Mouse (Mus musculus): ENCODE data around the gene Gatb. TPM values are rescaled to one million over a fixed set of nuclear protein-coding genes. Genes with fewer than 3 reads are reported as not detected.

Gene Gatb
- polyA plus RNA-seq, 1 experiment, result 14.9 TPM

DNA sequence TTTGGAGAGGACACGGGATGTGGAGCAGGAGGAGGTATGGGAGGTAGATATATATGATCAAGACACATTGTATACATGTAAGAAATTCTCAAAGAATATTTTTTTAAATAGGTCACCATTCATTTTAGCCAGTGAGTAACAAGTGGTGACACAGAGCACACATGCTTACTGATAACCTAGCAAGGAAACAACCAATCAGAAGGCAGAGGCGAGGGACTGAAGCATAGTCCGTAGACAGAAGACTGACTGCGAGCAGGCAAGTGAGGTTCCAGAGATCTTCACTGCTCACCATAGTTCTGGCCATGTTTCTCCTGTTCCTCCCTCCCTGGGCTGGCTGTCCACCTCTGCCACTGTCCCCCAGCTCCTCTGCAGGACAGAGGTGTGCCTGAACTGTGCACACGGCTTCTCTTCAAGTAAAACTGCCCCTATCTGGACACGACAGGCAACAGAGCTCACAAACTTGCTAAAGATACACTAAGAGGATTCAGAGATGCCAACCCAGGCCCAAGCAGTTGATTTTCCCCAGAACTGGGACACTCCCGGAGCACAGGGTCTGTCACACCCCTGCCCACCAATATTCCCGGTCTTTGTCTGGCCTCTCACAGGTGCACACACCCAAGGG lies 105.5 kb downstream of the Gatb start:
- WGBS, result 83% methylated on average over 8 of the region's 8 CpGs
- H3K27me3 ChIP-seq (ENCODE audit: control insufficient read depth, insufficient read depth, low read length), result no peaks in the 10 kb centered on the region
- H3K27ac ChIP-seq (ENCODE audit: insufficient read depth, low read length), result no peak overlapping the region
- H3K4me3 ChIP-seq (replicated peaks; ENCODE audit: insufficient read depth, low read depth, low read length), result no peak overlapping the region
- no peak for DNase-seq
- H3K4me1 ChIP-seq (ENCODE audit: control insufficient read depth, insufficient read depth, low read length), result no peaks in the 10 kb centered on the region
- no peak for TF ChIP-seq POLR2A (IDR thresholded peaks at IDR 0.05; ENCODE audit: borderline replicate concordance, insufficient read depth, low read length)
- TF ChIP-seq CTCF (IDR thresholded peaks at IDR 0.05; ENCODE audit: borderline replicate concordance, insufficient read depth, low read depth, low read length), result no peak

DNA sequence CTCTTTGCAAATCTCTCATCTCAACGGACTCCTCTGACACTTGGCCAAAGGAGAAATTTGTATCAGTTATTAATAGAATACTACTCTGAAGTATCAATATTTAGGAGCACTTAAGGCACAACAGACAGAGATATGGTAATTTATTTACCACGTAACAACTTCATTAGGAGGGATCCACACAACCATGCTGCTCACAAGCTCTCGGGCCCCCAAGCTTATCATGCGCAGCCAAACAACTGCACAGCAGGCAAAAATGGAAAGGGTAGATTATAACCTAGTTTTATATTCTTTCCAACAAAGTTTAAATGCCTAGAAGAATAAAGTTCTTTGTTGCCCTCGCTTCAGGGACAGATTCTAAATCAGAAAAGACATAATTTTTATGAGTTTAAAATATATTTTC lies 106.0 kb downstream of the Gatb start:
- DNase-seq, result no peak
- WGBS, result 84% methylated on average over 5 of the region's 5 CpGs
- no peaks in the 10 kb centered on the region for H3K4me1 ChIP-seq (ENCODE audit: control insufficient read depth, insufficient read depth, low read length)
- TF ChIP-seq CTCF (IDR thresholded peaks at IDR 0.05; ENCODE audit: borderline replicate concordance, insufficient read depth, low read depth, low read length), result no peak
- TF ChIP-seq POLR2A (IDR thresholded peaks at IDR 0.05; ENCODE audit: borderline replicate concordance, insufficient read depth, low read length), result no peak
- no peak overlapping the region for H3K4me3 ChIP-seq (replicated peaks; ENCODE audit: insufficient read depth, low read depth, low read length)
- no peaks in the 10 kb centered on the region for H3K27me3 ChIP-seq (ENCODE audit: control insufficient read depth, insufficient read depth, low read length)
- no peak overlapping the region for H3K27ac ChIP-seq (ENCODE audit: insufficient read depth, low read length)

DNA sequence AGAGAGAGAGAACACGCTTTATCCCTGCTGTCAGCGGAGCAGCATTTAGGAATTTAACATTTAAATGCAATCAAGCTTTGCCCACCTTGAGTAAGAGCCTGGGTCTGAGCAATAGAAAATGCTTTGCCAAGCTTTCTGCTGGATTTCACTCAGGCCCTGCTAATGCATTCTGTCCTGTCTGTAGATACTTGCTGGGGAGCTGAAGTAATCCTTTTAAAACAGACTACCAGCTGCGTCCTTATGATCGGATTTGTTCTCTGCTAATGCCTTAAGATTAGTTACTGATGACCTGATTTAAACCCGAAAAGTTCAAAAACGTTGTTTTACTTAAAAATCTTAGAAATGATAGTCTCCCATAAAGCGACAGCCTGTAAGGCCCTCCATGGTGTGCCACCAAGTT lies 107.2 kb downstream of the Gatb start:
- DNase-seq, result no peak
- no peak overlapping the region for H3K27ac ChIP-seq (ENCODE audit: insufficient read depth, low read length)
- TF ChIP-seq CTCF (IDR thresholded peaks at IDR 0.05; ENCODE audit: borderline replicate concordance, insufficient read depth, low read depth, low read length) (no peak), POLR2A (IDR thresholded peaks at IDR 0.05; ENCODE audit: borderline replicate concordance, insufficient read depth, low read length) (no peak)
- H3K4me1 ChIP-seq (ENCODE audit: control insufficient read depth, insufficient read depth, low read length), result no peaks in the 10 kb centered on the region
- no peak overlapping the region for H3K4me3 ChIP-seq (replicated peaks; ENCODE audit: insufficient read depth, low read depth, low read length)
- H3K27me3 ChIP-seq (ENCODE audit: control insufficient read depth, insufficient read depth, low read length), result no peaks in the 10 kb centered on the region
- WGBS, result 81% methylated on average over 7 of the region's 7 CpGs

DNA sequence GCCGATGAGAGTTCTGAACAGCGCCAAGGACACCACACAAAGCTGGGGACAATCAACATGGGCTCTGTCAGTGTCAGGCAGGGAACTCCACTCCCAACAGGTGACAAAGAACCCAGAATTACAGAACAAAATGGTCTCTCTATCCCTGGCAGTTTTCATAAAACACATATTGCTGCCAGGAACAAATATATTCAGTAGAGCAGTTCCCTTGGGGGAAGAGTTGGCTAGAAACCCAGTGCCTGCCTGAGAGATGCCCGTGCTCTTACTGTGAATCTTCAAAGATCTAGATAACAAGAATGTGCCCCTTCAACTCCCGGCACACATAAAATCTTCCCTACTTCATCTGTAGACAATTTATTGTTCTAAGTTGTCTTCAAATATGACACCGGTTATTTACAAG lies 109.7 kb downstream of the Gatb start:
- no peak for TF ChIP-seq POLR2A (IDR thresholded peaks at IDR 0.05; ENCODE audit: borderline replicate concordance, insufficient read depth, low read length)
- TF ChIP-seq CTCF (IDR thresholded peaks at IDR 0.05; ENCODE audit: borderline replicate concordance, insufficient read depth, low read depth, low read length), result no peak
- Histone ChIP-seq H3K4me3 (replicated peaks; ENCODE audit: insufficient read depth, low read depth, low read length) (no peak overlapping the region), H3K27me3 (ENCODE audit: control insufficient read depth, insufficient read depth, low read length) (no peaks in the 10 kb centered on the region), H3K4me1 (ENCODE audit: control insufficient read depth, insufficient read depth, low read length) (no peaks in the 10 kb centered on the region), H3K27ac (ENCODE audit: insufficient read depth, low read length) (no peak overlapping the region)
- DNase-seq, result no peak
- WGBS, result 78% methylated on average over 5 of the region's 5 CpGs

DNA sequence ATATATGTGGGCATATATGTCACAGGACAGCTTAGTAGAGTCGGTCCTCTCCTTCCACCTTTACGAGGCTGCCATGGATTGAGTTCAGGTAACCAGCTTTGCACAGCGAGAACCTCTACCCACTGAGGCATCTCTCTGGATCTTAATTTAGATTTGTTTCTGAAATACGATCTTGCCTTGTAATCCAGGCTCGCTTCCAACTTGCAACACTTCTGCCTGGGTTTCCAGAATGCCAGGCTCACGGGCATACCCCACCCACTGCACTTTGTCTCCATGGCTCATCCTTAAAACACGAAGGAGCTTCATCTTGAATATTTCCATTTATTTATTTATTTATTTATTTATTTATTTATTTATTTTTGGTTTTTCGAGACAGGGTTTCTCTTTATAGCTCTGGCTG lies 111.4 kb downstream of the Gatb start:
- H3K27ac ChIP-seq (ENCODE audit: insufficient read depth, low read length), result no peak overlapping the region
- TF ChIP-seq CTCF (IDR thresholded peaks at IDR 0.05; ENCODE audit: borderline replicate concordance, insufficient read depth, low read depth, low read length) (no peak), POLR2A (IDR thresholded peaks at IDR 0.05; ENCODE audit: borderline replicate concordance, insufficient read depth, low read length) (no peak)
- no peaks in the 10 kb centered on the region for H3K27me3 ChIP-seq (ENCODE audit: control insufficient read depth, insufficient read depth, low read length)
- 54% methylated on average over 8 of the region's 8 CpGs for WGBS
- H3K4me3 ChIP-seq (replicated peaks; ENCODE audit: insufficient read depth, low read depth, low read length), result no peak overlapping the region
- H3K4me1 ChIP-seq (ENCODE audit: control insufficient read depth, insufficient read depth, low read length), result no peaks in the 10 kb centered on the region
- DNase-seq, result no peak

DNA sequence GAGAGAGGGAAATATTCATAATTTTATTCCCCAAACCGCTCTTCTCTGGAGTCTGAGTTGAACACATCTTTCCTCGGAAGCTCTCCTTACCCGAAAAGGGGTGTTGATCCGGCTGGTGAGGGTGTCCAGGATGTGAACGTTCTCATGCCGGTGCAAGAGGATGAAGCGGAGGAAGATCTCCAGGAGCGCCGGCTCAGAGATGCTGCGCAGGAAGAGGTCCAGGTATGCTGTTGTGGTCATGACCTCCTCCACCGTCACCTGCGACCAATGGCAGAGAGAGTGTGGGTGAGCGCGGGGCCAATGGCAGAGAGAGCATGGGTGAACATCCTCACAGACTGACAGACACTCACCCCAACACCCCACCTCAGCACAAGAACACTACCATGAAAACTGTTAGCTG lies 114.4 kb downstream of the Gatb start:
- no peak overlapping the region for H3K27ac ChIP-seq (ENCODE audit: insufficient read depth, low read length)
- WGBS, result 94% methylated on average over 14 of the region's 14 CpGs
- TF ChIP-seq CTCF (IDR thresholded peaks at IDR 0.05; ENCODE audit: borderline replicate concordance, insufficient read depth, low read depth, low read length) (no peak), POLR2A (IDR thresholded peaks at IDR 0.05; ENCODE audit: borderline replicate concordance, insufficient read depth, low read length) (no peak)
- no peaks in the 10 kb centered on the region for H3K4me1 ChIP-seq (ENCODE audit: control insufficient read depth, insufficient read depth, low read length)
- no peak overlapping the region for H3K4me3 ChIP-seq (replicated peaks; ENCODE audit: insufficient read depth, low read depth, low read length)
- H3K27me3 ChIP-seq (ENCODE audit: control insufficient read depth, insufficient read depth, low read length), result no peaks in the 10 kb centered on the region
- no peak for DNase-seq

DNA sequence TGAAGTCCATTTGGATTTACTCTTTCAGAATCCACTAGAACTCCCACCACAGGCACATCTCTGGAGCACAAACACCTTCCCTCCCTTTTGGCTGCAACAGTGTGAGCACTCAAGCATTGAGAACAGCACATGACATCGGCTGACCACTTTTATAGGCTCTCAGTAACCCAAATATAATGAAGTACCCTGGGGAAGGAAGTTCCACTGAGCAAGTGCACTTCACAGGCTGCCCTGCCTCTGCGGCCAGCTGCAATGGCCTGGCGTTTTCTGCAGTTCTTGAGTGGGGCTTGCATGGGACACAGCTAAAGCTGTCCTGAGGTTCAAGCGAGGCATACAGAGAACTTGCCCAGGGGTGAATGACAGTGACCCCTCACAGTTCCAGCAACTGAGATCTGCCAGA lies 117.2 kb downstream of the Gatb start:
- WGBS, result 47% methylated on average over 4 of the region's 4 CpGs
- Histone ChIP-seq H3K4me1 (ENCODE audit: control insufficient read depth, insufficient read depth, low read length) (no peaks in the 10 kb centered on the region; the same call in 1 of the 2 replicates), H3K4me3 (replicated peaks; ENCODE audit: insufficient read depth, low read depth, low read length) (no peak overlapping the region), H3K27me3 (ENCODE audit: control insufficient read depth, insufficient read depth, low read length) (no peaks in the 10 kb centered on the region), H3K27ac (ENCODE audit: insufficient read depth, low read length) (no peak overlapping the region)
- TF ChIP-seq CTCF (IDR thresholded peaks at IDR 0.05; ENCODE audit: borderline replicate concordance, insufficient read depth, low read depth, low read length) (no peak), POLR2A (IDR thresholded peaks at IDR 0.05; ENCODE audit: borderline replicate concordance, insufficient read depth, low read length) (no peak)
- DNase-seq, result no peak

DNA sequence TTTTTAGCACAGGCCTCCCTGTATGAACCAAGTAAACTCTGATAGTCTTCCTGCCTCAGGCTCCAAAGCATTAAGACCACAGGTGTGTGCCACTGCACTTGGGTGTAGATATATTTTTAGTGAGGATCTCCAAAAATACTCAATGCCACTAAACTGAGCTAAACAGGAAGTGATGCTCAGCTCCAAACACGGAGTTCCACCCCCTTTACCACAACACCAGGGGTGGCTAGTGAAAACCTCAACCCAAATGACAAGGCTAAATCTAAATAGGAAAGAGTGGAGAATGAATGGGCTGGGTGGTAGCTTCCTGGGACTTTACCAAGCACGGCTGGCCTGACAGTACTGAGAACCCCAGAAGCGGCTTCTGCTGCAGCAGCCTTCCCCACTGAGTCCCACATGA lies 119.1 kb downstream of the Gatb start:
- Histone ChIP-seq H3K4me3 (replicated peaks; ENCODE audit: insufficient read depth, low read depth, low read length) (no peak overlapping the region), H3K27me3 (ENCODE audit: control insufficient read depth, insufficient read depth, low read length) (no peaks in the 10 kb centered on the region), H3K4me1 (ENCODE audit: control insufficient read depth, insufficient read depth, low read length) (no peaks in the 10 kb centered on the region; the same call in 1 of the 2 replicates), H3K27ac (ENCODE audit: insufficient read depth, low read length) (no peak overlapping the region)
- WGBS, result 75% methylated on average over 3 of the region's 3 CpGs
- DNase-seq, result no peak
- TF ChIP-seq CTCF (IDR thresholded peaks at IDR 0.05; ENCODE audit: borderline replicate concordance, insufficient read depth, low read depth, low read length) (no peak), POLR2A (IDR thresholded peaks at IDR 0.05; ENCODE audit: borderline replicate concordance, insufficient read depth, low read length) (no peak)

All from cerebellum, adult 2 months (tissue).